Mouse (Mus musculus) granulocyte monocyte progenitor cell, adult 5-6 weeks (primary cell): ENCODE results near the gene Abca3. TPM values are rescaled to one million over a fixed set of nuclear protein-coding genes. Genes with fewer than 3 reads are reported as not detected.

ENCODE experiments used
- ATAC-seq: replicated peaks from 2 replicates; pipeline ENCODE4 v1.8.0; 2016; ENCODE audit warnings: mild to moderate bottlenecking, moderate TSS enrichment, inconsistent platforms; ENCODE audit not compliant: poor library complexity, severe bottlenecking
- total RNA-seq, 2 experiments: library from RNA; stranded (forward) in 1 of 2; stranded (reverse) in 1 of 2; fragments of 200-712, 200-1000 nt in 1 of 2; fragments of >200 nt in 1 of 2; fragmentation: Nextera tagmentation in 1 of 2; gene quantifications; 2 replicates each; pipeline ENCODE4 v1.2.3; 2014 to 2017

The Abca3 gene
- total RNA-seq (2014; fragmentation: Nextera tagmentation), result 21.8 and 26.5 TPM in 2 replicates
- total RNA-seq (2017), result 9.4 and 10.0 TPM in 2 replicates

- ATAC-seq, result peak; percentile 83
Observed at GRCm38 (mm10) chr17:24351760-24352357, at the start of gene Abca3. Abca3 (plus strand) TSS chr17:24351950.

- peak; percentile 62 for ATAC-seq
Observed at GRCm38 (mm10) chr17:24307500-24307899, 44.2 kb upstream of the Abca3 start.

GRCm38 (mm10) chr17:24320826-24321225 is 30.9 kb upstream of the Abca3 start:
- ATAC-seq, result no peak

- ATAC-seq, result no peak
Observed at GRCm38 (mm10) chr17:24325051-24325450, 26.7 kb upstream of the Abca3 start.

- ATAC-seq, result no peak
Observed at GRCm38 (mm10) chr17:24327656-24328055, 24.1 kb upstream of the Abca3 start.

DNA sequence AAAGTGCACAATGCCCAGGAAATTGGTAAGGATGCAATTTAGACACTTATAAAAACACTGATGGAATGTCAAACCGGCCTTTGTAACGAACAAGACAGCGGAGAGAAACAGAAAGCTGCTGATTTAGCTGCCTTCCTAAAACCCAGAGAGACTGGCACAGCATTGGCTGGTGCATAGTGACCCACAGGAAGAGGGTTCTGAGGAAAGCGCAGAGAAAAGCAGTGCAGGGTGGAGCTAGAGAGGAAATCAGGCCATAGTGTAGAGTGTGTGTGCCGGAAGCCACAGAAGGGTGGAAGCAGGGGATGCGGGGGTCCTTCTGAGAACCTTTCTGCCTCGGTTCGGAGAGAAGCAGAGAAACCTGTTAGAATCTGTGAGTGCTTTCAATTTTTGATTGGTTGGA is 7.1 kb upstream of the Abca3 start:
- peak; percentile 97 for ATAC-seq

GRCm38 (mm10) chr17:24346831-24347230 is 4.9 kb upstream of the Abca3 start:
- no peak for ATAC-seq

- no peak for ATAC-seq
Observed at GRCm38 (mm10) chr17:24349176-24349575, 2.6 kb upstream of the Abca3 start.

DNA sequence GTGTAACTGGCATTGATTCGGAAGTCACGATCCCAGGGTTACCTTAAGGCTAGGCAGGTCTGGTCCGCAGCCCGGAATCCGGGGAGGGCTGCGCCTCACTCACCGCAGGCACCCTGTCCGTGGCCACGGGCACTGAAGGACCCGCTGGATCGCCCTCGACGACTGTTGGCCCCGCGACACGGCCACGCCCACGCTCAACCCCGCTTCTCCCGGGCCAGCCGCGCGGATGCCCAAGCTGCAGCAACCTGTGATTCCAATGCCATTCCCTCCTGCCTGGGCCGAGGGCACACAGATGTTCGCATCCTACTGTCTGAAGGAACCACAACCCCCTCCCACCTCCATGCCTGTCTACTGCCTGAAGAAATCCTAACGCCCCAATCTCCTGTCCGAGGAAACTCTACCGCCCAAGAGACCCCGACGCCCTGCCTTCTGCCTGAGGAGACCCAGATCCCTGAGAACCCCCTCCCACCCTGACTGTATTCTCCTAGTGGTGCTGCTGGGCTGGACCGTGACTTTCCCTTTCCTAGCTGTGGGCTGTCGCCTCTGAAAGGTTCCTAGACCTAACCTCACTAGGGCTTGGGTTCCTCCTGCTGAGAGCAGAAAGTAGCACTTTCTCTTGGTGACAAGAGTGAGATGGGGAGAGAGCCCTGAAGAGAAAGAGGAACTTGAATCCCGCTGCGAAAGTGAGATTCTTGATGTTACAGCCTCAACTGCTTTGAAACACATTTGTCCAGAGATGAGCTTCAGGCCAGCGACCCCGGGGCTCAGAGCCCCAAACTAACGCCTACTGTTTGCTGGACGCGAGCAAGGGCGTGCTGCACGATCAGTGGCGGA is 607 bp upstream of the Abca3 start, which contains the start of gene Abca17:
Gene Abca17 (minus strand): TSS at position 143 of the 834 bp plus-strand sequence.
- peak; percentile 65 for ATAC-seq

GRCm38 (mm10) chr17:24352370-24353194 is 832 bp downstream of the Abca3 start:
- ATAC-seq, result 0 out of 2 replicates have a peak, but pooled peaks have one; percentile 3

GRCm38 (mm10) chr17:24353960-24354359 is 2.2 kb downstream of the Abca3 start:
- no peak for ATAC-seq

GRCm38 (mm10) chr17:24355284-24355683 is 3.5 kb downstream of the Abca3 start:
- no peak for ATAC-seq

GRCm38 (mm10) chr17:24359006-24359405 is 7.3 kb downstream of the Abca3 start:
- no peak for ATAC-seq

DNA sequence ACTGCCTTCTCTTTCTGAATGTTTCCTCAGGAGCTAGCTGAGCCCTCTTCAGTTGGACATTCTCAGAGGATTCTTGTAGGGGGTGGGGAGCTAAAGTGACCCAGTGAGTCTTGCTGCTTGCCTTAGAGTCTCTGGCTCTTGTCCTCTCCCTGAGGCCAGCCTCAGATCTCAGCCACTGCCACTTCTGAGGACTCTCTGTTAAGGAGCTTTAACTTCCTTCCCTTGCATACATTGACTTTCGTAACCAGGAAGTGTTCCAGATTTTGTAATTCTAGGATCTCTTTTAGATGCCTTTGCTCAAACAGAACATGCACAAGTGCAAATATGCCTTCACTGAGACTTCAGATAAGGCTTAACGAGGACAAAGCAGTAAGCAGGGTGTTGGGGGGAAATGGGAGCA is 8.2 kb downstream of the Abca3 start:
- peak; percentile 62; the same call in 1 of the 2 replicates for ATAC-seq

- no peak for ATAC-seq
Observed at GRCm38 (mm10) chr17:24360841-24361240, 9.1 kb downstream of the Abca3 start.

- no peak for ATAC-seq
Observed at GRCm38 (mm10) chr17:24361291-24361690, 9.5 kb downstream of the Abca3 start.

GRCm38 (mm10) chr17:24362527-24362926 is 10.8 kb downstream of the Abca3 start:
- ATAC-seq, result no peak

- no peak for ATAC-seq
Observed at GRCm38 (mm10) chr17:24364461-24364860, 12.7 kb downstream of the Abca3 start.

GRCm38 (mm10) chr17:24365863-24366262 is 14.1 kb downstream of the Abca3 start:
- ATAC-seq, result no peak

GRCm38 (mm10) chr17:24375094-24375712 is 23.5 kb downstream of the Abca3 start:
- ATAC-seq, result no peak
